Mouse (Mus musculus) right cerebral cortex, postnatal 10 days (tissue): ENCODE measurements around the gene Rpl13.
A peak's percentile ranks its signal among the peaks of the same experiment; 100 is the strongest.
"Not testable (repeated sequence)": the region's sequence is repeated elsewhere in the genome, so short reads cannot be mapped to it uniquely, and the experiment has no call there.

Experiments used
- DNase-seq, 2 experiments: peaks; one replicate each; pipeline ENCODE4 v3.0.0; 2021; ENCODE audit warnings: low spot score in 2 of 2

The Rpl13 gene

GRCm38 (mm10) chr8:123101735-123102685 lies at the start of gene Rpl13:
TSS of gene Rpl13 (plus strand) at chr8:123102350.
- DNase-seq = peak; percentile 99

GRCm38 (mm10) chr8:123062721-123063120 lies 39.4 kb upstream of the Rpl13 start, which contains the start of gene Spg7:
TSS of gene Spg7 (plus strand) at chr8:123062942.
- DNase-seq = no peak

GRCm38 (mm10) chr8:123064072-123064471 lies 38.1 kb upstream of the Rpl13 start:
- no peak for DNase-seq

- DNase-seq = no peak
Observed at GRCm38 (mm10) chr8:123064809-123065213, 37.3 kb upstream of the Rpl13 start.

GRCm38 (mm10) chr8:123065214-123066100 lies 36.7 kb upstream of the Rpl13 start:
- peak; percentile 97 to 98 for DNase-seq

- DNase-seq = no peak
Observed at GRCm38 (mm10) chr8:123066101-123066683, 36.0 kb upstream of the Rpl13 start.

GRCm38 (mm10) chr8:123071176-123071575 lies 31.0 kb upstream of the Rpl13 start:
- DNase-seq = no peak

GRCm38 (mm10) chr8:123077213-123077612 lies 24.9 kb upstream of the Rpl13 start:
- DNase-seq = no peak

GRCm38 (mm10) chr8:123082993-123083392 lies 19.2 kb upstream of the Rpl13 start:
- DNase-seq = no peak

- peak; percentile 72 to 86 for DNase-seq
Observed at GRCm38 (mm10) chr8:123083610-123084009, 18.5 kb upstream of the Rpl13 start.

- no peak for DNase-seq
Observed at GRCm38 (mm10) chr8:123087289-123087688, 14.9 kb upstream of the Rpl13 start.

GRCm38 (mm10) chr8:123097216-123097615 lies 4.9 kb upstream of the Rpl13 start:
- DNase-seq = peak; percentile 73 to 74

GRCm38 (mm10) chr8:123097786-123098584 lies 4.2 kb upstream of the Rpl13 start:
- DNase-seq = peak; percentile 76 to 77

GRCm38 (mm10) chr8:123100288-123100687 lies 1.9 kb upstream of the Rpl13 start:
- no peak for DNase-seq

GRCm38 (mm10) chr8:123101244-123101643 lies 906 bp upstream of the Rpl13 start:
- no peak for DNase-seq

GRCm38 (mm10) chr8:123102855-123103254 lies 705 bp downstream of the Rpl13 start:
- not testable (repeated sequence) for DNase-seq

- DNase-seq = no peak
Observed at GRCm38 (mm10) chr8:123103285-123103684, 1.1 kb downstream of the Rpl13 start.

- no peak for DNase-seq
Observed at GRCm38 (mm10) chr8:123104046-123104767, 2.1 kb downstream of the Rpl13 start.

- no peak for DNase-seq
Observed at GRCm38 (mm10) chr8:123105553-123106326, 3.6 kb downstream of the Rpl13 start.

- DNase-seq = no peak
Observed at GRCm38 (mm10) chr8:123106531-123106930, 4.4 kb downstream of the Rpl13 start.
